Mouse (Mus musculus) ES-E14 (cell line): ENCODE results near the gene Wdr34. TPM values are rescaled to one million over a fixed set of nuclear protein-coding genes. Genes with fewer than 3 reads are reported as not detected.

Source experiments
- DNase-seq: peaks from one replicate; pipeline ENCODE4 v3.0.0-alpha.2; 2013; ENCODE audit warnings: low read depth, low spot score
- H3K27ac ChIP-seq: 2 replicates; pipeline ENCODE4 v1.5.1; 2012; ENCODE audit warnings: low read depth, mild to moderate bottlenecking, low read length, moderate library complexity, mixed read lengths; ENCODE audit not compliant: poor library complexity, insufficient read depth, severe bottlenecking
- H3K36me3 ChIP-seq: 2 replicates; pipeline ENCODE4 v1.6.1; 2012; ENCODE audit warnings: mild to moderate bottlenecking, low read length, moderate library complexity, mixed read lengths; ENCODE audit not compliant: control insufficient read depth, poor library complexity, insufficient read depth, severe bottlenecking
- H3K4me1 ChIP-seq, 2 experiments: fragments of 150-350 bp in 1 of 2; sonication (generic) in 1 of 2; 2 replicates each; pipeline ENCODE4 v1.6.1; 2012; ENCODE audit warnings: low read length in 2 of 2, mild to moderate bottlenecking in 1 of 2, mixed read lengths in 1 of 2; ENCODE audit not compliant: control insufficient read depth in 2 of 2, insufficient read depth in 2 of 2, poor library complexity in 1 of 2
- H3K4me3 ChIP-seq, 2 experiments: fragments of 150-350 bp in 1 of 2; sonication (generic) in 1 of 2; 2 replicates each; pipeline ENCODE4 v1.5.1; 2012; ENCODE audit warnings: low read length in 2 of 2, low read depth in 1 of 2, mild to moderate bottlenecking in 1 of 2, mixed read lengths in 1 of 2; ENCODE audit not compliant: insufficient read depth in 1 of 2, poor library complexity in 1 of 2, severe bottlenecking in 1 of 2
- H3K9ac ChIP-seq: 2 replicates; pipeline ENCODE4 v1.6.1; 2012; ENCODE audit warnings: low read depth, mild to moderate bottlenecking, low read length, mixed read lengths; ENCODE audit not compliant: poor library complexity, insufficient read depth, severe bottlenecking
- H3K9me3 ChIP-seq: fragments of 150-350 bp; sonication (generic); 2 replicates; pipeline ENCODE4 v1.6.1; 2012; ENCODE audit warnings: low read depth, mild to moderate bottlenecking, low read length; ENCODE audit not compliant: control insufficient read depth, insufficient read depth
- CHD2 ChIP-seq: IDR thresholded peaks from 2 replicates; pipeline ENCODE4 v1.6.1; 2014; ENCODE audit warnings: mild to moderate bottlenecking, low read depth, low read length, inconsistent platforms
- HCFC1 ChIP-seq: IDR thresholded peaks from 2 replicates; pipeline ENCODE4 v1.6.1; 2012; ENCODE audit warnings: low read length, inconsistent platforms, borderline replicate concordance; ENCODE audit not compliant: insufficient read depth
- MAFK ChIP-seq: IDR thresholded peaks from 2 replicates; pipeline ENCODE4 v1.6.1; 2014; ENCODE audit warnings: mild to moderate bottlenecking, low read depth, low read length, inconsistent platforms; ENCODE audit not compliant: insufficient read depth
- ZC3H11A ChIP-seq: IDR thresholded peaks from 2 replicates; pipeline ENCODE4 v1.6.1; 2012; ENCODE audit warnings: low read depth, mild to moderate bottlenecking, inconsistent platforms, low read length, borderline replicate concordance
- ZNF384 ChIP-seq: IDR thresholded peaks from 2 replicates; pipeline ENCODE4 v1.6.1; 2012; ENCODE audit warnings: low read depth, low read length, inconsistent platforms
- in situ Hi-C, 2 experiments: fragments of 600-800 bp; cut with MboI; formaldehyde crosslinking; loops; one replicate each; pipeline ENCODE4 v1.15.1; 2025; ENCODE audit warnings: low sequenced_read_pairs in 2 of 2, inconsistent platforms in 1 of 2; ENCODE audit not compliant: unreplicated experiment in 2 of 2
- total RNA-seq: library from RNA; depleted of rRNA; stranded (reverse); fragments of 300-350 nt; gene quantifications from 2 replicates; pipeline ENCODE4 v1.2.3, GENCODE M21; 2012

The Wdr34 gene
- total RNA-seq, 1 experiment: 22.6 TPM

GRCm38 (mm10) chr2:30077502-30078348 is 29.0 kb upstream of the Wdr34 start, which contains the start of gene Pkn3:
Gene Pkn3, plus strand, starts transcription at chr2:30077684.
- Histone ChIP-seq H3K27ac (peak within 1 kb of the TSS; percentile 72), H3K9ac (peak within 1 kb of the TSS; percentile 81), H3K9me3 (no peaks in the 10 kb centered on the region), H3K4me1 (peaks cover 0 to 10% of the 10 kb centered on the region in 2 experiments; a peak in 2 of 4 replicates), H3K36me3 (peaks cover 2% of the 10 kb centered on the region; the same call in 1 of the 2 replicates), H3K4me3 (peak within 1 kb of the TSS; percentile 70 to 78)
- TF ChIP-seq CHD2: no peak
- TF ChIP-seq HCFC1: peak; percentile 69; the same call in 1 of the 2 replicates
- peak; percentile 74 for TF ChIP-seq ZNF384
- no peak for DNase-seq
- in situ Hi-C loops: no loop called here

- no peak for DNase-seq
- H3K4me3 ChIP-seq: no peak overlapping the region
- peaks cover 0 to 10% of the 10 kb centered on the region in 2 experiments; a peak in 2 of 4 replicates for H3K4me1 ChIP-seq
- H3K27ac ChIP-seq: peak overlapping the region; percentile 43; the same call in 1 of the 2 replicates
- peaks cover 6% of the 10 kb centered on the region for H3K36me3 ChIP-seq
- in situ Hi-C loops: no loop called here
- TF ChIP-seq MAFK: no peak
- no peak for TF ChIP-seq HCFC1
- no peak for TF ChIP-seq CHD2
- TF ChIP-seq ZC3H11A: no peak
- no peak; the same call in 1 of the 2 replicates for TF ChIP-seq ZNF384
- H3K9ac ChIP-seq: no peak overlapping the region
- H3K9me3 ChIP-seq: no peaks in the 10 kb centered on the region
Measured at GRCm38 (mm10) chr2:30076959-30077358, 28.3 kb upstream of the Wdr34 start.

- in situ Hi-C loops: no loop called here
- DNase-seq: no peak
- Histone ChIP-seq H3K9me3 (no peaks in the 10 kb centered on the region), H3K27ac (no peak overlapping the region), H3K9ac (no peak overlapping the region), H3K36me3 (peaks cover 8% of the 10 kb centered on the region), H3K4me1 (peaks cover 0 to 10% of the 10 kb centered on the region in 2 experiments; a peak in 2 of 4 replicates), H3K4me3 (no peak overlapping the region)
- TF ChIP-seq ZC3H11A (no peak), CHD2 (no peak), ZNF384 (peak; percentile 62), HCFC1 (no peak), MAFK (peak; percentile 58; the same call in 1 of the 2 replicates)
Measured at GRCm38 (mm10) chr2:30076439-30076838, 27.8 kb upstream of the Wdr34 start.

GRCm38 (mm10) chr2:30075625-30076024 is 26.9 kb upstream of the Wdr34 start:
- H3K36me3 ChIP-seq: peaks cover 10% of the 10 kb centered on the region
- in situ Hi-C loops: no loop called here
- peaks cover 0 to 10% of the 10 kb centered on the region in 2 experiments; a peak in 2 of 4 replicates for H3K4me1 ChIP-seq
- H3K4me3 ChIP-seq: no peak overlapping the region
- H3K9me3 ChIP-seq: no peaks in the 10 kb centered on the region
- H3K9ac ChIP-seq: no peak overlapping the region
- no peak overlapping the region for H3K27ac ChIP-seq
- TF ChIP-seq ZNF384: no peak
- TF ChIP-seq CHD2: no peak
- no peak for TF ChIP-seq MAFK
- no peak for TF ChIP-seq HCFC1
- TF ChIP-seq ZC3H11A: no peak
- no peak for DNase-seq
